Mouse (Mus musculus) embryonic fibroblast, embryonic 13.5 days (primary cell): Measurements from ENCODE around the gene Pyroxd2. TPM values are rescaled to one million over a fixed set of nuclear protein-coding genes. Genes with fewer than 3 reads are reported as not detected.

ENCODE experiments used
- H3K27ac ChIP-seq: 2 replicates; pipeline ENCODE4 v1.5.1; 2012; ENCODE audit warnings: low read length, control low read depth, inconsistent platforms; ENCODE audit not compliant: insufficient read depth
- H3K4me1 ChIP-seq: 2 replicates; pipeline ENCODE4 v1.6.1; 2011; ENCODE audit warnings: low read length; ENCODE audit not compliant: control insufficient read depth, insufficient read depth
- H3K4me3 ChIP-seq: 2 replicates; pipeline ENCODE4 v1.5.1; 2011; ENCODE audit warnings: mild to moderate bottlenecking, control low read depth, low read length; ENCODE audit not compliant: insufficient read depth
- CTCF ChIP-seq: IDR thresholded peaks from 2 replicates; pipeline ENCODE4 v1.5.1; 2011; ENCODE audit warnings: mild to moderate bottlenecking, control low read depth, low read length, moderate library complexity, borderline replicate concordance; ENCODE audit not compliant: insufficient read depth
- POLR2A ChIP-seq: IDR thresholded peaks from 2 replicates; pipeline ENCODE4 v1.6.1; 2011; ENCODE audit warnings: low read depth, mild to moderate bottlenecking, control low read depth, low read length, moderate library complexity
- polyA plus RNA-seq: library from polyadenylated mRNA; stranded (reverse); fragments of >200 nt; gene quantifications from 2 replicates; pipeline ENCODE4 v1.2.4, GENCODE M21; 2011; ENCODE audit warnings: low read depth; ENCODE audit not compliant: missing spikeins, insufficient read length

Pyroxd2 gene
- polyA plus RNA-seq, 1 experiment, result 2.7 TPM

- TF ChIP-seq CTCF, result no peak
- Histone ChIP-seq H3K4me1 (no peaks in the 10 kb centered on the region), H3K27ac (no peak overlapping the region), H3K4me3 (no peak overlapping the region)
Observed at GRCm38 (mm10) chr19:42777801-42778200, 25.2 kb upstream of the Pyroxd2 start.

- Histone ChIP-seq H3K4me1 (no peaks in the 10 kb centered on the region), H3K4me3 (no peak overlapping the region), H3K27ac (no peak overlapping the region)
- TF ChIP-seq CTCF (no peak), POLR2A (no peak)
Observed at GRCm38 (mm10) chr19:42776813-42777212, 24.2 kb upstream of the Pyroxd2 start.

GRCm38 (mm10) chr19:42770141-42770872 is 17.7 kb upstream of the Pyroxd2 start:
- Histone ChIP-seq H3K27ac (0 out of 2 replicates have a peak overlapping the region, but pooled peaks have one; percentile 5), H3K4me1 (peaks cover 9% of the 10 kb centered on the region), H3K4me3 (no peak overlapping the region)
- TF ChIP-seq CTCF (no peak), POLR2A (no peak)

DNA sequence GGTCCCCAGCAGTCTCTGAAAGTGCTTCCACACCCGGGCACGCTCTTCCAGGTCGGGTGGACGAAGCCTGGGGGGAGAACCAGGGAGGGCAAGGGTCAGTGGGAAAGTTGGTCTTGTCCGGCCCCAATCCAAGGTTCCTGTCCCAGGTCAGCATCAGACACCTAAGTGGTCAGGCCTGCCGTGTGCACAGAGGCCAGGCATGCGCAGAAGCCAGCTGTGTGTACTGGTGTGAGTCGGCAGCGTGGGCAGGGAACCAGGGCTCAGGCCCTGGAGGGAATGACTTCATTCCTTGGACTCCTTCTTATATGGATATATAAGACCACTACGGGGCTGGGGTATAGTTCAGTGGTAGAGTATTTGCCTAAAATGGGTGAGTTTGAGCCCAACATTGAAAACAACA is 17.1 kb upstream of the Pyroxd2 start:
- Histone ChIP-seq H3K4me1 (peaks cover 9% of the 10 kb centered on the region), H3K4me3 (no peak overlapping the region)

GRCm38 (mm10) chr19:42767361-42767760 is 14.8 kb upstream of the Pyroxd2 start:
- Histone ChIP-seq H3K27ac (no peak overlapping the region), H3K4me1 (peaks cover 11% of the 10 kb centered on the region), H3K4me3 (no peak overlapping the region)
- no peak for TF ChIP-seq CTCF
- no peak for TF ChIP-seq POLR2A

More for the DNA sequence above, 17.1 kb upstream of the Pyroxd2 start:
- no peak for TF ChIP-seq POLR2A
- TF ChIP-seq CTCF, result no peak
- 0 out of 2 replicates have a peak overlapping the region, but pooled peaks have one; percentile 5 for H3K27ac ChIP-seq

GRCm38 (mm10) chr19:42764398-42764797 is 11.8 kb upstream of the Pyroxd2 start:
- TF ChIP-seq POLR2A, result no peak
- TF ChIP-seq CTCF, result no peak
- H3K27ac ChIP-seq, result no peak overlapping the region
- peaks cover 2% of the 10 kb centered on the region; the same call in 1 of the 2 replicates for H3K4me1 ChIP-seq
- no peak overlapping the region for H3K4me3 ChIP-seq

GRCm38 (mm10) chr19:42756671-42757070 is 4.1 kb upstream of the Pyroxd2 start:
- H3K4me1 ChIP-seq, result peaks cover under 1% of the 10 kb centered on the region; the same call in 1 of the 2 replicates
- no peak overlapping the region for H3K27ac ChIP-seq
- no peak for TF ChIP-seq CTCF
- TF ChIP-seq POLR2A, result no peak
- no peak overlapping the region for H3K4me3 ChIP-seq

DNA sequence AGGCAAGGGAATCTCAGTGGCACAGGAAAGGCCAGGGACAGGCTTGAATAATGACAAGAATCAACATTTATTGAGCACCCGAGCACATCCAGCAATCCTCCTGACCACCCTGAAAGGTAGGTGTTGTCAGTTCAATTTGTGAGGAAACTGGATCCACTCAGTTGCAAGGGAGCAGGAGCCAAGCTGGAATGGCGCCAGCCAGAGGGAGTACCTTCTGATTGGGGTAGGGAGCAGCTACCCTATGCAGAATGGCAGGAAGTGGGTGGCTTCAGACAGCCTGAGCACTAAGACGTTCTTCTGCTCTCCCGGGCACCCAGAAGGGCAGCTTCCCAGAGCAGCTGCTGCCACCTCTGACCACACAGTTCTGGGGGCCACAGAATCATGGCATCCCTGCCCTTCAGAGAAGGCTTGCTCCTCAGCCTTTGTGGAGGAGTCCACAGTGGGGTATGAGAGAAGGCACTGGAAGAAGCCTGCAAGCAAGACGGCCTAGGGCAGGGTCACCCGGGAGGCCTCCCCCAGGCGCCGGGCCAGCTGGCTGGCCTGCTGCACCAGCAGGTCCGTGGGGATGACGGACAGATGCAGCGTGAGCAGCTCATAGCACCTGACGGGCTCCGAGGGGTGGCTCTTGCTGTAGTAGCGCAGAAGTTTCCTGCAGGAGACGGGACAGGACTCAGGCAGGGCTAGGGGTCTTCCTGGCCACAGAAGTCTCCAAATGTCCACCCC is 2.7 kb upstream of the Pyroxd2 start:
- peaks cover 2% of the 10 kb centered on the region; the same call in 1 of the 2 replicates for H3K4me1 ChIP-seq
- no peak overlapping the region for H3K27ac ChIP-seq
- H3K4me3 ChIP-seq, result no peak overlapping the region
- TF ChIP-seq POLR2A (no peak), CTCF (no peak)

DNA sequence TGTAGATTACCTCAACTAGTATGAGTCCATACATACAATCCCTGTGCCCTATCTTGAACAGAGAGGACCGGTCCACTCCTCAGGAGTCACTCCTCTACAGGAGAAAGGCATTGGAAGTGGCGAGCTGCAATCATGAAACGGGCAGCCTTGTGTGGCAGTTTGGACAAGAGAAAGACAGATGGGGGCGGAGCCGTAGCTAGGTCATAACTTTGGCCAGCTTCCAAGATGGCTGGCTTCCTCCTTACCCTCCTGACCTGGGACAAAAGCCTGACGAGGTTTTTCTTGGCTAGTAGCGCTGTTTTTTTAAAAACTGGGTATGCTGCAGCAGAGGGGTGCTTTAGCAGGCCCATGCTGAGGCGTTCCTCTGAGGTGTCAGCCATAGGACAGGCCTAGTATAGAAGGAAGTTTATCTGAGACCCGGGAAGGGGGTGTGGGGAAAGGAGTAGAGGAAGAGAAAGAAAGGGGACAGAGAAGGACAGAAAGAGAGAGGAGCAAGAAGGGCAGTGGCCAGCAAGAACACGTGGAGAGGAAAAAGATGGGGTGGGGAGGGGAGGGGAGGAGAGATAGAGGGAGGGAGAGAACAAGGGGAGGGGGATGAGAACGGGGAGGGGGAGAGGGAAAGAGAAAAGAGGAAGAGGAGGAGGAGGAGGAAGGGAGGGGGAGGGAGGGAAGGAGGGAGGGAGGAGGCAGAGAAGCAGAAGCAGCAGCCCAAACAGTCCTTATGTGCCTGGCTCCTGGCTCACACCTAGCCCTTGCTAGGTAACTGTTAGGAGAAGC is 754 bp upstream of the Pyroxd2 start:
- Histone ChIP-seq H3K4me3 (no peak overlapping the region), H3K4me1 (peaks cover 2% of the 10 kb centered on the region; the same call in 1 of the 2 replicates), H3K27ac (peak overlapping the region; percentile 81)
- TF ChIP-seq POLR2A, result no peak
